Mouse (Mus musculus): ENCODE data around the gene Cyp19a1. TPM values are rescaled to one million over a fixed set of nuclear protein-coding genes. Genes with fewer than 3 reads are reported as not detected.

Cyp19a1 gene
- total RNA-seq (2021), result under 1 TPM in 1 of 2 experiments, not detected in 1; 0.21 TPM
- long read RNA-seq, result 0 reads

GRCm38 (mm10) chr9:54268010-54268409 lies at the start of gene Cyp19a1:
Gene Cyp19a1 (minus strand): TSS chr9:54268110.
- DNase-seq (ENCODE audit: low spot score in 2 of 2), result no peak

GRCm38 (mm10) chr9:54316363-54316762 lies 48.5 kb upstream of the Cyp19a1 start:
- no peak for DNase-seq (ENCODE audit: low spot score in 2 of 2)

- DNase-seq (ENCODE audit: low spot score in 2 of 2), result no peak
Measured at GRCm38 (mm10) chr9:54308751-54309358, 40.9 kb upstream of the Cyp19a1 start.

GRCm38 (mm10) chr9:54308209-54308608 lies 40.3 kb upstream of the Cyp19a1 start:
- DNase-seq (ENCODE audit: low spot score in 2 of 2), result no peak

GRCm38 (mm10) chr9:54301255-54301654 lies 33.3 kb upstream of the Cyp19a1 start:
- DNase-seq (ENCODE audit: low spot score in 2 of 2), result peak; percentile 41 to 53

- no peak for DNase-seq (ENCODE audit: low spot score in 2 of 2)
Measured at GRCm38 (mm10) chr9:54299792-54300191, 31.9 kb upstream of the Cyp19a1 start.

GRCm38 (mm10) chr9:54299389-54299788 lies 31.5 kb upstream of the Cyp19a1 start:
- no peak for DNase-seq (ENCODE audit: low spot score in 2 of 2)

- DNase-seq (ENCODE audit: low spot score in 2 of 2), result no peak
Measured at GRCm38 (mm10) chr9:54287804-54288203, 19.9 kb upstream of the Cyp19a1 start.

GRCm38 (mm10) chr9:54286331-54286987 lies 18.5 kb upstream of the Cyp19a1 start, which contains the start of gene Gldn:
Gene Gldn (plus strand): TSS chr9:54286486.
- peak; percentile 24 to 38 for DNase-seq (ENCODE audit: low spot score in 2 of 2)

GRCm38 (mm10) chr9:54279046-54279589 lies 11.2 kb upstream of the Cyp19a1 start:
- DNase-seq (ENCODE audit: low spot score in 2 of 2), result no peak

- DNase-seq (ENCODE audit: low spot score in 2 of 2), result no peak
Measured at GRCm38 (mm10) chr9:54275283-54275682, 7.4 kb upstream of the Cyp19a1 start.

GRCm38 (mm10) chr9:54270889-54271288 lies 3.0 kb upstream of the Cyp19a1 start:
- no peak for DNase-seq (ENCODE audit: low spot score in 2 of 2)

- no peak for DNase-seq (ENCODE audit: low spot score in 2 of 2)
Measured at GRCm38 (mm10) chr9:54269987-54270386, 2.1 kb upstream of the Cyp19a1 start.

GRCm38 (mm10) chr9:54264754-54265153 lies 3.2 kb downstream of the Cyp19a1 start:
- DNase-seq (ENCODE audit: low spot score in 2 of 2), result no peak

- peak; percentile 25 to 30 for DNase-seq (ENCODE audit: low spot score in 2 of 2)
Measured at GRCm38 (mm10) chr9:54244869-54245665, 22.8 kb downstream of the Cyp19a1 start.

- no peak for DNase-seq (ENCODE audit: low spot score in 2 of 2)
Measured at GRCm38 (mm10) chr9:54227580-54227979, 40.3 kb downstream of the Cyp19a1 start.

- DNase-seq (ENCODE audit: low spot score in 2 of 2), result no peak
Measured at GRCm38 (mm10) chr9:54216511-54216910, 51.4 kb downstream of the Cyp19a1 start.

- DNase-seq (ENCODE audit: low spot score in 2 of 2), result no peak
Measured at GRCm38 (mm10) chr9:54214881-54215280, 53.0 kb downstream of the Cyp19a1 start.

GRCm38 (mm10) chr9:54194790-54195189 lies 73.1 kb downstream of the Cyp19a1 start:
- DNase-seq (ENCODE audit: low spot score in 2 of 2), result no peak

- DNase-seq (ENCODE audit: low spot score in 2 of 2), result no peak
Measured at GRCm38 (mm10) chr9:54191435-54191834, 76.5 kb downstream of the Cyp19a1 start.

- no peak for DNase-seq (ENCODE audit: low spot score in 2 of 2)
Measured at GRCm38 (mm10) chr9:54182484-54182883, 85.4 kb downstream of the Cyp19a1 start.

- DNase-seq (ENCODE audit: low spot score in 2 of 2), result peak; percentile 72 to 80
Measured at GRCm38 (mm10) chr9:54181330-54181729, 86.6 kb downstream of the Cyp19a1 start.
